Mouse (Mus musculus): ENCODE measurements around the gene Gramd1c.

GRCm38 (mm10) chr16:43945869-43946268 lies 117.3 kb downstream of the Gramd1c start:
- no peak for TF ChIP-seq CTCF (IDR thresholded peaks at IDR 0.05; ENCODE audit: insufficient read depth, low read length)
- no peak for TF ChIP-seq POLR2A (IDR thresholded peaks at IDR 0.05; ENCODE audit: borderline replicate concordance, extremely low read depth, low read depth, low read length)

All from lung, adult 2 months (tissue).